Mouse (Mus musculus) bone marrow macrophage, adult 2 months (primary cell): ENCODE data around the gene Otop1.

Experiments
- CTCF ChIP-seq: IDR thresholded peaks from 2 replicates; pipeline ENCODE4 v1.5.1; 2012; ENCODE audit warnings: low read depth, mild to moderate bottlenecking, low read length, moderate library complexity
- POLR2A ChIP-seq: IDR thresholded peaks from 2 replicates; pipeline ENCODE4 v1.6.1; 2012; ENCODE audit warnings: mild to moderate bottlenecking, low read depth, low read length, borderline replicate concordance

DNA sequence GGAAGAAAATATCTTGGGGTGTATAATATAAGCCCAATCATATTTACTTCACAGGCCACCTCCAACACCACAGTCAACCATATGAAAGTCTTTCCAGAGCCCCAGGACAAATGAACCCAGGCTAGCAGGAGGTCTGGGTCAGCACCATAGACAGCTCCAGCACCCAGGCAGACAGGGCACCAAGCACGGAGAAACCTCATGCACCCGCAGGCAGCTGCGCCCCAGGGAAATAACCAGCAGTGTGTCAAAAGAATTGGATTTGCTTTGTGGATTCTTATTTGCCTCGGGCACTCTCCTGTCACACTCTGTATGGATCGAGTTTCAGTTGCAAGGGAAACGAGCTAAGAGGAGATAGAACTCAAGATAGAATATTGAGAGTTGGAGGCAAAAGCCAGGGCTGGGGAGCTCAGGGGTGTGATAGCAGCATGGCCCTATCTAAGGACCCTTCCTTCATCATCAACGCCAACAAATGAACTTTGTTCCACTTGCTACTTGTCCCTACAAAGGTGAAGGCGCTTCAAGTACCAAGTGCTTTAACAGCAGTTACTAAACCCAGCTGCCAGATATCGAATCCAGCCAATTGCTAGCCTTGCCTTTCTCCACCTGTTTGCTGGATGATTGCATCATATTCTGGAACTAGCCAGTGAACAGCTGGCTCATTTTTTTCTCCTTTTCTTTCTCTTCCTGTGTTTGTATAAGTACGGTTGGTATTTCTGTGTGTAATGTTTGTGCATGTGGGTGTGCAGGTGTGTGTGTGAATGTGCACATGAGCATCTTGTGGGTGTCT, 71.1 kb downstream of the Otop1 start:
- no peak for TF ChIP-seq CTCF
- TF ChIP-seq POLR2A: no peak
